Mouse (Mus musculus): ENCODE data around the gene Sv2b. TPM values are rescaled to one million over a fixed set of nuclear protein-coding genes. Genes with fewer than 3 reads are reported as not detected.
"Not testable (repeated sequence)": the region's sequence is repeated elsewhere in the genome, so short reads cannot be mapped to it uniquely, and the experiment has no call there.

The Sv2b gene
- polyA plus RNA-seq, 1 experiment from 2014 or later: 4.6 TPM

DNA sequence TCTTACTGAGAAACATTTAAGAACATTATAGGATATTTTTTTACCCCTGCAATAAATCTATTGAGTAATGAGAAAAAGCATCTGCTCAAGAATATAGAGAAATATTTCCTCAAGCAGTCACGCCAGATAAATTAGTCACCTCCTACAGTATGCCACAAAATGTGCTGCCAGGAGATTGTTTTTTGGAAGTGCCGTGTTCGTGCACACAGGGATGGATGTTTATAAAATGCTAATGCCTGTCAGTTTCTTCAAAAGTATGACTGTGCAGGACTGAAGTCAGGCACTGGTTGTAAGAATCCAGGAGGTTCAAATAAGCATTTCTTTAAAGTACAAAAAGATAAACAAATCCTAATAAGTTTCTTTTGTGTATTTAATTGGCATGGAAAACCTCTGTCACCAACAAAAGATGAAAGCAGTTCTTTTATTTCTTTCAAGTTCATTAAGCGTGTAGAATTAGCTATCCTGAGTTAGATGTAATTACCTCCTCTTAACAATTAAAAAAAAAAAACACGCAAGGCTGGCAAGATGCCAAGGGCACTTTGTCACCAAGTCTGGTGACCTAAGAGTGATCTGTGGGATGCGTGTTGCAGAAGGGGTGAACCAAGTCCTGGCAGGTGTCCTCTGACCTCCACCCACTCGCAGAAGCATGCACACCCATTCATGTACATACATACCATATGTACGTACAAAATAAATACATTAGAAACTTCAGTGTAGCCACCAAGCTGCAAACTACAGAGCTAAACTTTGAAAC, 68.1 kb downstream of the Sv2b start:
- 24% methylated on average over 8 of the region's 8 CpGs for WGBS
- Histone ChIP-seq H3K4me3 (replicated peaks) (no peak overlapping the region), H3K27ac (no peak overlapping the region), H3K4me2 (no peak overlapping the region), H3K4me1 (peaks cover 2% of the 10 kb centered on the region; the same call in 1 of the 2 replicates), H3K27me3 (peaks cover 10% of the 10 kb centered on the region; the same call in 1 of the 2 replicates), H3K9me3 (no peaks in the 10 kb centered on the region), H3K36me3 (replicated peaks) (no peaks in the 10 kb centered on the region), H3K9ac (no peak overlapping the region)
- ATAC-seq (ENCODE audit: low FRiP score): no peak

DNA sequence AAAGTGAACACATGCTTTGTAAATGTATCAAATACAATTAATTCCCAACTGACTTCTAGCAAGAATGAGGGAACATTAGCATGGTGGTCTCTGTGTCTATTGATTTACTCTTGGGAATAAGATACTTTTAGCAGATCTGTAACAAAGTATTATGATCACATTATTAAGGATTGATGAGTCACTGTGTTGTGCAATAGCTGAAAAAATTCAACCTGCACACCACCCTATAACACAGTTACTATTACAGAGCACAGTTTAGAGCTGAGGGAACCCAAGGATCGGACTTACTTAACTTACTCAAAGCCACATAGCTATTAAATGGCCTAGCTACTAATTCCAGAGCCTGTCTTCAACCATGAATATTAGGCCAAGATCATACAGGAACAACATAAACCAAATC, 72.7 kb downstream of the Sv2b start:
- Histone ChIP-seq H3K9me3 (no peaks in the 10 kb centered on the region), H3K27me3 (no peaks in the 10 kb centered on the region), H3K4me3 (replicated peaks) (no peak overlapping the region), H3K4me1 (peaks cover 2% of the 10 kb centered on the region; the same call in 1 of the 2 replicates), H3K36me3 (replicated peaks) (no peaks in the 10 kb centered on the region), H3K4me2 (no peak overlapping the region), H3K9ac (no peak overlapping the region), H3K27ac (no peak overlapping the region)
- ATAC-seq (ENCODE audit: low FRiP score): no peak
- 88% methylated on average over 1 of the region's 1 CpGs for WGBS

DNA sequence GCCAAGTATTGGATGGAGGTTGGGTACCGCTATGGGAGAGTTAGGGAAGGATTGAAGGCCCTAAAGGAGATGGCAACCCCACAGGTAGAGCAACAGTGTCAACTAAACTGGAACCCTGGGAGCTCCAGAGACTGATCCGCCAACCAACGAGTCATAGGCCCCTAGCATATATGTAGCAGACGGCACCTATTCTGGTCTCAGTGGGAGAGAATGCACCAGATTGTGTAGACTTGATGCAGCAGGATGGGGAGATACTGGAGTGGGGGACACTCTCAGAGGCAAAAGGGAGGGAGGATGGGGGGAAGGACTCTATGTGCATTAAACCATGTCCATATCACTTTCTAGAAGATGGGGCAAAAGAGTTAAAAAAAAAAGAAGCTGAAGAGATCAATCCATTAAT, 84.9 kb downstream of the Sv2b start:
- no peak overlapping the region for H3K9ac ChIP-seq
- H3K4me1 ChIP-seq: no peaks in the 10 kb centered on the region
- H3K9me3 ChIP-seq: peaks cover 5% of the 10 kb centered on the region; the same call in 1 of the 2 replicates
- ATAC-seq (ENCODE audit: low FRiP score): no peak
- no peaks in the 10 kb centered on the region for H3K27me3 ChIP-seq
- 87% methylated on average over 4 of the region's 4 CpGs for WGBS
- no peak overlapping the region for H3K4me3 ChIP-seq (replicated peaks)
- H3K27ac ChIP-seq: no peak overlapping the region
- H3K4me2 ChIP-seq: no peak overlapping the region
- no peaks in the 10 kb centered on the region for H3K36me3 ChIP-seq (replicated peaks)

DNA sequence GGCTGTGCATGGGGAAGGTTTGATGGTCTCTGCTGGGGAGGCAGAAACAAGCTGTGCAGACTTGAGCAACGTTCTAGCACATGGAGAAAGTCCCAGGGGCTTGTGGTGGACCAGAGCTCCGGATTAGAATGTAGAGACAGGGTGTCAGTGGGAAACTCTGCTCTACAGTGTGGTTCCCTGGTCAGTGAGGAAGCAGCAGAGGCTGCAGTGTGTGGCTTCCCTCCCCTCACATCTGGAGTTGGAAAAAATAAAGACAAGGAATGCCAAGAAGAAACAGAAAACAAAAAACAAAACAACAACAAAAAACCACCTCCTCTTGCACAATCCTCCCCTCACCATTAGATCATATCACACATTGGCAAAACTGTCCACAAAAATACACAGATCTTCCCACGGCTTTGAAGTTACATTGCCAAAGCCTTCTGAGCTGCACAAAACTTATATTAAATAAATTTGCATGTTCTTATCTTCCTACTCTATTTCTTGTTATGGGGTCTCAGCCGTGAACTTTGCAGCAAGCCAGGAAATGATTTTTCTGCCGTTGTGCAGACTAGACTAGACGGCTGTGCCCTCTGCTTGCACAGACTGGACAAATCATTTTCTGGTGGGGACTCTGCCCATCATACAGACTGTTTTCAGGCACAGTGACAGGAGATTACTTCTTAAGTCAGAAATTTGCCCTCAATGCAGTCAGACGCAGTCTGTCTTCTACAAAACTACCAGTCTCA, 86.2 kb downstream of the Sv2b start:
- Histone ChIP-seq H3K4me3 (replicated peaks) (no peak overlapping the region), H3K4me2 (no peak overlapping the region), H3K9ac (no peak overlapping the region), H3K9me3 (peaks cover 6% of the 10 kb centered on the region; the same call in 1 of the 2 replicates), H3K27ac (no peak overlapping the region), H3K4me1 (no peaks in the 10 kb centered on the region), H3K36me3 (replicated peaks) (no peaks in the 10 kb centered on the region), H3K27me3 (no peaks in the 10 kb centered on the region)
- 79% methylated on average over 7 of the region's 7 CpGs for WGBS
- no peak for ATAC-seq (ENCODE audit: low FRiP score)

DNA sequence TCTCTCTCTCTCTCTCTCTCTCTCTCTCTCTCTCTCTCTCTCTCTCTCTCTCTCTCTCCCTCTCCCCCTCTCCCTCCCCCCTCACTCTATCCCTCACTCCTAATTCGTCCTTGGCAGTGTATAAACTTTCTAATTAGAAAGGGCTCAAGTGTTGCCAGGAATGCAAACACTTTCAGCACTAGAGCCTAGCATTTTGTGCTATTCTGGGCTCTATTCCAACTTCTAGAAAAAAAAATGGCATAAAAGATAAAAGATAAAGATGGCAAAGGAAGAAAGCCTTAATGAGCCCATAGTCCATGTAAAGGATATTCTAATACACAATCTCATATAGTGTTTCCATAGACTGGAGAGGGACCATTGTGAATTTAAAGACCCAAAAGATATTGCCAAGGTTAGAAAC, 88.3 kb downstream of the Sv2b start:
- no peak overlapping the region for H3K4me2 ChIP-seq
- H3K9me3 ChIP-seq: peaks cover 6% of the 10 kb centered on the region; the same call in 1 of the 2 replicates
- H3K9ac ChIP-seq: no peak overlapping the region
- H3K4me1 ChIP-seq: no peaks in the 10 kb centered on the region
- ATAC-seq (ENCODE audit: low FRiP score): peak; percentile 70; the same call in 1 of the 2 replicates
- H3K27me3 ChIP-seq: no peaks in the 10 kb centered on the region
- 35% methylated on average over 1 of the region's 1 CpGs for WGBS
- H3K4me3 ChIP-seq (replicated peaks): no peak overlapping the region
- no peaks in the 10 kb centered on the region for H3K36me3 ChIP-seq (replicated peaks)
- no peak overlapping the region for H3K27ac ChIP-seq

DNA sequence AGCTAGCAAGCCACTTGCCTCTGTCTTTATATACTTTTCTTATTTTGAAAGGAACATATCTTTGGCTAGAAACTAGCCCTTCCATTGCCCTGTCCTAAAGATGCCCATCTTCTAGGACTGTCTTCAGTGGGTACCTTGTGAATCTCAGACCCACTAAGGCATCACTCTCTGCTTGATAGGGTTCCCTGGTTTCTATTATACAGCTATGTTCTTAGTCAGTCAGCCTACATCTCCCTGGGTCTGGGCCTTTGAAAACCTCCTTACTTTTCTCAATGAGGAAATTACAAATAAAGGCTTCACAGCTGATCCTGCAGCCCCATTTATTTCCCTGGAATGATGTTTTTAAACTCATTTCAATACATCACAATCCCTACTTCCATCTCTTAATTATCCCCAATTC, 88.8 kb downstream of the Sv2b start:
- no peak overlapping the region for H3K4me3 ChIP-seq (replicated peaks)
- no peaks in the 10 kb centered on the region for H3K4me1 ChIP-seq
- H3K36me3 ChIP-seq (replicated peaks): no peaks in the 10 kb centered on the region
- peak; percentile 14; the same call in 1 of the 2 replicates for ATAC-seq (ENCODE audit: low FRiP score)
- no peaks in the 10 kb centered on the region for H3K27me3 ChIP-seq
- H3K9me3 ChIP-seq: peaks cover 6% of the 10 kb centered on the region; the same call in 1 of the 2 replicates
- no peak overlapping the region for H3K27ac ChIP-seq
- H3K4me2 ChIP-seq: no peak overlapping the region
- H3K9ac ChIP-seq: no peak overlapping the region

DNA sequence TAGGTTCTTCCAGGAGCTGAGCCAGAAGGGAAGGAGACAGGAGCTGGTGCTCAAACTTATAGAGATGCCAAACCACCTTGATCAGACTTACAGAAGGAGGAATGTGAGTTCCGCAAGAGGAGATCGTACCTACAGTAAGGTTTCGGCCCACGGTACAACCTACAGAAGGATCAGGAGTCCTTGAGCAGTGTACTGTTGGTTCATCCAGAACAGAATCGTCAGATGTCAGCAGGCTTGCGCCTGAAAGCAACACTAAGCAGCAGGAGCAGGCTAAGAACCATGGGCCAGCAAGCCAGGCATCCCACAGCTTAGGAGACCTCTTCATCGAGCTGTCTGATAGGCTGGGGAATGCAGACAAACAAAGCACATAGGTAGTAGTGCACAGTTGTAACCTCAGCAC, 92.9 kb downstream of the Sv2b start:
- WGBS: 91% methylated on average over 7 of the region's 7 CpGs
- ATAC-seq (ENCODE audit: low FRiP score): no peak
- Histone ChIP-seq H3K4me1 (0 out of 2 replicates have a peak, but pooled peaks cover 3% of the 10 kb centered on the region), H3K9ac (no peak overlapping the region), H3K9me3 (peaks cover 6% of the 10 kb centered on the region; the same call in 1 of the 2 replicates), H3K27ac (no peak overlapping the region), H3K36me3 (replicated peaks) (no peaks in the 10 kb centered on the region), H3K4me2 (no peak overlapping the region), H3K27me3 (no peaks in the 10 kb centered on the region), H3K4me3 (replicated peaks) (no peak overlapping the region)

DNA sequence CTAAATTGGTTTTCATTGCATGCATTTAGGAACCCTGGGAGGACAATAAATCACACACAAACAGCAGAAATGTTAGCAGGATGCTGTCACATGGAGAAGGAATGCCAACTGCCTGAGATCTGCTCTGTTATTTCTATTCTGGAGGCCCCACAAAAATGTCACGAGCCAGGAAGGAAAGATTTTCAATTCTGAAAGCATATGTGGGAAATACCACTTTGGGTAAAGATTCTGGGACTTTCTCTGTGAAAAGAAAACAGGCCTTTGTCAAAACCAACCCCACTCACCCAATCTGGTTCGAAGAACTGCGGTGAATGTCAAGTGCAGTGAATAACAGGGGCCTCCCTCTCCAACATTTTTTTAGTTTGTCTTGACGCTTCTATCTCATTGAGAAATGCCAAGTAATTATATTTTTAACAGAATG, 99.8 kb downstream of the Sv2b start:
- no peak for ATAC-seq (ENCODE audit: low FRiP score)
- Histone ChIP-seq H3K4me1 (peaks cover 11% of the 10 kb centered on the region; the same call in 1 of the 2 replicates), H3K36me3 (replicated peaks) (no peaks in the 10 kb centered on the region), H3K27me3 (no peaks in the 10 kb centered on the region), H3K27ac (0 out of 2 replicates have a peak overlapping the region, but pooled peaks have one; percentile 13), H3K9me3 (no peaks in the 10 kb centered on the region), H3K9ac (no peak overlapping the region), H3K4me2 (no peak overlapping the region), H3K4me3 (replicated peaks) (no peak overlapping the region)
- WGBS: 31% methylated on average over 4 of the region's 4 CpGs

DNA sequence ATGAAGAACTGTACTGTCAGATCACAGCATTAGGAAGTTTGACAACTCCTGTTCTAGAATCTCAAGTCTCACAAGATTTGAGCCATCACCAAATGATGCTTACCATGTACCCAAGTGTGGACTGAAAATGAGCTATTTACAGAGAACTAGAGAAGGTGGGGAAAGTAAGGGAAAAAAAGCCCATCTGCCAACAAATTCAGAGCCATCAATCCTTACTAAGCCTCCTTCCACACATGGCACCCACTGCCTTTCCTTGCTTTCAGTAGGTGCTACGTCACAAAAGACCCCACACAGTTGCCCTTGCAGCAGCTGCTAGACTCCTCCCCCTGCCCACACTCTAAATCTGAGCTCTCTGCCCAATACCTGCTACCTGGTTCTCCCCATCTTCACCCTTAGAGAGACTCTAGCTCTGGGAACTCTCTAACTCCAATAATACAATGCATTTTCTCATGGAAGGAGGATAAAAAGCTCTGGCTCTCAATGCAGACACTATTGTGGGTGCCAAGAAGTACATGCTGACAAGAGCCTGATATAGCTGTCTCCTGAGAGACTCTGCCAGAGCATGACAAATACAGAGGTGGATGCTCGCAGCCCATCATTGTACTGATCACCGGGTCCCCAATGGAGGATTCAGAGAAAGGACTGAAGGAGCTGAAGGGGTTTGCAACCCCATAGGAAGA, 101.0 kb downstream of the Sv2b start:
- no peak overlapping the region for H3K4me2 ChIP-seq
- H3K9ac ChIP-seq: no peak overlapping the region
- H3K4me3 ChIP-seq (replicated peaks): no peak overlapping the region
- no peak for ATAC-seq (ENCODE audit: low FRiP score)
- peaks cover 11% of the 10 kb centered on the region; the same call in 1 of the 2 replicates for H3K4me1 ChIP-seq
- WGBS: 92% methylated on average over 3 of the region's 3 CpGs
- no peaks in the 10 kb centered on the region for H3K27me3 ChIP-seq
- no peak overlapping the region for H3K27ac ChIP-seq
- H3K9me3 ChIP-seq: no peaks in the 10 kb centered on the region
- H3K36me3 ChIP-seq (replicated peaks): no peaks in the 10 kb centered on the region

DNA sequence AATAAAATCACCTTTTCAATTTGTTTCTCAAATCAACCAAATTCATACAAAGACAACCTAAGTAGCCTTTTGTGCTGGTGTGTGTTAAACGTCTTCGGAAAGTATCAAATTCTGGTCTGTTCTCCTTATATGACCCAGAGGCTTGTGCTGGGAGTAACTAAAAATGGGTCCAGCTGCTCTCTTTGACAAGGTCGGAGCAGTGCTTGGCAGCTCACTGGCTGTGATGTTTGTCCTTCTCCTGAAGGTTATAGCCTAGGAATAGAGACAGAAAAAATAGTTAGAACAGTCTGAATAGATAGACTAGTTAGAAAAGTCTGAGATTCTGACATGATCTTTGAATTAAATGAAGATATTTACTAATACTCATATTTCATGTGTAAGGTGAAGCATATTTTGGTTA, 102.4 kb downstream of the Sv2b start:
- no peak for ATAC-seq (ENCODE audit: low FRiP score)
- 94% methylated on average over 3 of the region's 3 CpGs for WGBS
- H3K9me3 ChIP-seq: no peaks in the 10 kb centered on the region

DNA sequence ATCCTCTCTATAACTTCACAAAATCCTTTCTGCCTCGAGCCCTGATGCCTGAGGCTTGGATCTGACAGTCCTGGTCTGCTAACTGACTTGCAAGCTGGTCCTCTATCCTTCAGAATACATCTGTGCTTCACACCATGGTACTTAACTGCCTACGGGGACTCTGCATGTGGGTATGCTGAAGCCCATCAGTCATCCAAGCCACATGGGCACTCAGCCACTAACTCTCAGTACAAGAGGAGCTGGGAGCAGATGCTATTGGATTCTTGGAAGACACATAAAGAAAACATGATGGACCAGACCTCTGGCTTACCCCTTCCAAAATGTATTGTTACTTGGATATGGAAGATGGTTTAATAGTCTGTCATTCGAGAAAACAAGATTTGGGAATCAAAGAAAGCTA, 103.7 kb downstream of the Sv2b start:
- Histone ChIP-seq H3K27me3 (no peaks in the 10 kb centered on the region), H3K9me3 (no peaks in the 10 kb centered on the region), H3K27ac (no peak overlapping the region), H3K9ac (no peak overlapping the region), H3K4me3 (replicated peaks) (no peak overlapping the region), H3K4me1 (peaks cover 8% of the 10 kb centered on the region; the same call in 1 of the 2 replicates), H3K4me2 (no peak overlapping the region), H3K36me3 (replicated peaks) (no peaks in the 10 kb centered on the region)
- no peak for ATAC-seq (ENCODE audit: low FRiP score)
- WGBS: 79% methylated on average over 3 of the region's 3 CpGs

More for the DNA sequence above, 102.4 kb downstream of the Sv2b start:
- no peak overlapping the region for H3K4me2 ChIP-seq
- H3K27me3 ChIP-seq: no peaks in the 10 kb centered on the region
- H3K36me3 ChIP-seq (replicated peaks): no peaks in the 10 kb centered on the region
- no peak overlapping the region for H3K27ac ChIP-seq
- H3K4me1 ChIP-seq: peaks cover 11% of the 10 kb centered on the region; the same call in 1 of the 2 replicates
- no peak overlapping the region for H3K4me3 ChIP-seq (replicated peaks)
- no peak overlapping the region for H3K9ac ChIP-seq

DNA sequence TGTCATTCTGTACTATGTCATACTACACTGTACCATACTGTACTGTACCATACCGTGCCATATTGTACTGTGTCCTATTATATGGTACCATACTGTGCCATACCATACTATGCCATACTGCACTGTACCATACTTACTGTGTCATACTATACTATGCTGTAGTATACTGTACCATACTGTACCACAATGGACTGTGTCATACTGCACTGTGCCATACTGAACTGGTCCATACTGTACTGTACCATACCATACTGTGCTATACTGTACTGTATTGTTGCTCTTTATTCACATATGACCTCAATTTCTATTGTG, 114.2 kb downstream of the Sv2b start:
- H3K9me3 ChIP-seq; H3K36me3 ChIP-seq (replicated peaks); H3K4me1 ChIP-seq; H3K4me2 ChIP-seq; H3K27me3 ChIP-seq; H3K27ac ChIP-seq; H3K9ac ChIP-seq; H3K4me3 ChIP-seq (replicated peaks): not testable (repeated sequence)
- ATAC-seq (ENCODE audit: low FRiP score): 0 out of 2 replicates have a peak, but pooled peaks have one; percentile 20
- WGBS: 91% methylated on average over 1 of the region's 1 CpGs
